1 mouse cellular context compared by ENCODE assay signal in the genomic region with DNA sequence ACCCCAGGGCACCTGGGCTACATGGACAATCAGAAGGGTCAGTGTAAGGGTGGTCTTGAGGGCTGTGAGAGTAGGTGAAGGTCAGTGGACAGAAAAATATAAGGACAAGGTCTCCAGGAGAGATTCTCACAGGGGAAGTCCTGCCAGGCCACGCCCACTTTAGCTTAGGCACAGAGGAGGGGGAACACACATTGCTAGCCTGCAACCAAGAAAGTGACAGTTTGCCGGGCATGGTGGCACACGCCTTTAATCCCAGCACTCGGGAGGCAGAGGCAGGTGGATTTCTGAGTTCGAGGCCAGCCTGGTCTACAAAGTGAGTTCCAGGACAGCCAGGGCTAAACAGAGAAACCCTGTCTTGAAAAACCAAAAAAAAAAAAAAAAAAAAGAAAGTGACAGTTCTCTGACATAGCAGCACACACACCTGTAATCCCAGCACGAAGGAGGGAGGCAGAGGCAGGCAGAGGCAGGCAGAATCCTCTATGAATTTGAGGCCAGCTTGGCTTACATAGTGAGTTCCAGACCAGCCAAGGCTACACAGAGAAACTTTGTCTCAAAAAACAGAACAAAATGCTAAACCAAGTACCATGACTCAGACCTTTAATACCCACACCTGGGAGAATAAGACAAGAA.
TF ChIP-seq lines count a peak whose summit lies in the region.

No protein-coding gene starts in this region.

TF ChIP-seq in MEL, 35 proteins besides CTCF, POLR2A, EP300 and RAD21 (continued from another document):
- peak; percentile 63 for TF ChIP-seq ZNF384 (IDR thresholded peaks at IDR 0.05; ENCODE audit: low read depth, low read length)
- no peak for TF ChIP-seq ETS1 (IDR thresholded peaks at IDR 0.05; ENCODE audit: low read depth, low read length)
- TF ChIP-seq MAFK (IDR thresholded peaks at IDR 0.05; ENCODE audit: borderline replicate concordance, low read depth, low read length): no peak
